Comparison of ENCODE assay signal across 8 mouse cellular contexts in the genomic region with DNA sequence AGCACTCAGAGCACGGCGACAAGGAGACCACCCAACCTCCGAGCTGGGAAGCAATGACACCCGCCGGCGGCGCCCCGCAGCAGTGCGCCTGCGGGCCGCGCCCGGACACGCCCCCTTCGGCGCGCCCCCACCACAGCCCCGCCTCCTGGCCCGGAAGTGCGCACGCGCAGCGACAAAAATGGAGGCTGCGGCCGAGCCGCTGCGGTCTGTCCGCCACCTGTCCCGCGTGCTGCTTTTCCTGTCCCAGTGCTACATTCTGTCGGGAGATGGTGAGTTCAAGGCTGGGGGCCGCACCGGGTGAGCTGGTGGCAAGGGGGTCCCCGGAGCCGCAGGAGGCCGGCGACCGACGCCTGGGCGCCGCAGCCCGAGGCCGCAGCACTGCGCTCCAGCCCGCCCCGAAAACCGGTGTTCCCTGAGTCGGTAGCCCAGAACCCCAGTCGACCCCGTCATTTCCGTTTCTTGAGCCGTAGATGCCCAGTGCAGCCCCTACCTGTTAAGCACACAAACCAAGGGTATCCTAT. TPM values are rescaled to one million over a fixed set of nuclear protein-coding genes. Genes with fewer than 3 reads are reported as not detected.
DNase-seq lines count a peak whose midpoint lies in the region; ATAC-seq and TF ChIP-seq lines count a peak whose summit lies in the region.

No protein-coding gene starts in this region.

- peak overlapping the region; percentile 65 for H3K27ac ChIP-seq in heart, embryonic 13.5 days (replicated peaks)
- H3K27ac ChIP-seq in kidney, postnatal 0 days, result peak overlapping the region; percentile 89
- peak overlapping the region; percentile 87 for H3K27ac ChIP-seq in liver, adult 2 months (replicated peaks; ENCODE audit: insufficient read depth, low read depth, low read length)

- TF ChIP-seq POLR2A in liver, adult 2 months (IDR thresholded peaks at IDR 0.05; ENCODE audit: extremely low read depth, insufficient read depth, low read length), result peak; percentile 79

- H3K4me2 ChIP-seq in heart, embryonic 13.5 days, result peak overlapping the region; percentile 88
- H3K4me2 ChIP-seq in kidney, postnatal 0 days (ENCODE audit: low read length), result peak overlapping the region; percentile 72

- under 1% methylated on average over 52 of the region's 52 CpGs for WGBS in heart, embryonic 13.5 days
- under 1% methylated on average over 51 of the region's 52 CpGs for WGBS in kidney, postnatal 0 days
- under 1% methylated on average over 51 of the region's 52 CpGs for WGBS in liver, adult 2 months

- peak; percentile 93 for DNase-seq in CD4-positive, CD25-positive, alpha-beta regulatory T cell, adult 2 months (ENCODE audit: low read depth, low spot score)
- DNase-seq in brain, embryonic 18.5 days (ENCODE audit: low read depth, low spot score), result peak; percentile 74
- DNase-seq in kidney, postnatal 0 days (ENCODE audit: low spot score), result peak; percentile 82
- DNase-seq in liver, adult 2 months (ENCODE audit: extremely low read depth, low read depth, low spot score), result peak; percentile 49
- peak; percentile 80 to 83 for DNase-seq in spleen, postnatal 36 days (ENCODE audit: low spot score in 2 of 2)

- H3K36me3 ChIP-seq in erythroblast, embryonic 14.5 days (ENCODE audit: control insufficient read depth), result peaks cover 76% of the 10 kb centered on the region
- peaks cover 33% of the 10 kb centered on the region for H3K36me3 ChIP-seq in heart, embryonic 13.5 days
- H3K36me3 ChIP-seq in kidney, postnatal 0 days (ENCODE audit: insufficient read depth, low read length), result peaks cover 16% of the 10 kb centered on the region; the same call in 1 of the 2 replicates
- peaks cover 11% of the 10 kb centered on the region; the same call in 1 of the 2 replicates for H3K36me3 ChIP-seq in liver, adult 2 months (ENCODE audit: control insufficient read depth, insufficient read depth, low read length)

- H3K4me3 ChIP-seq in erythroblast, embryonic 14.5 days (replicated peaks), result peak overlapping the region; percentile 94
- H3K4me3 ChIP-seq in heart, embryonic 13.5 days, result peak overlapping the region; percentile 89
- peak overlapping the region; percentile 69 for H3K4me3 ChIP-seq in kidney, postnatal 0 days (replicated peaks; ENCODE audit: low read depth, low read length)
- H3K4me3 ChIP-seq in liver, adult 2 months (ENCODE audit: insufficient read depth, low read depth, low read length), result peak overlapping the region; percentile 96

- H3K79me2 ChIP-seq in liver, adult 2 months (ENCODE audit: control insufficient read depth, insufficient read depth, low read length), result no peaks in the 10 kb centered on the region

- H3K4me1 ChIP-seq in erythroblast, embryonic 14.5 days (ENCODE audit: control insufficient read depth), result peaks cover 23% of the 10 kb centered on the region
- H3K4me1 ChIP-seq in heart, embryonic 13.5 days, result peaks cover 17% of the 10 kb centered on the region
- H3K4me1 ChIP-seq in kidney, postnatal 0 days (replicated peaks; ENCODE audit: insufficient read depth, low read length), result peaks cover 7% of the 10 kb centered on the region
- H3K4me1 ChIP-seq in liver, adult 2 months (ENCODE audit: control insufficient read depth, insufficient read depth, low read length), result 0 out of 2 replicates have a peak, but pooled peaks cover 3% of the 10 kb centered on the region

- ATAC-seq in heart, embryonic 13.5 days (ENCODE audit: extremely low read depth, insufficient number of reproducible peaks, low FRiP score, low TSS enrichment), result peak; percentile 90
- ATAC-seq in kidney, postnatal 0 days (replicated peaks; ENCODE audit: low FRiP score, low read depth), result peak; percentile 90
- peak; percentile 72 for ATAC-seq in monocyte, adult 5-6 weeks (replicated peaks; ENCODE audit: insufficient number of reproducible peaks, low FRiP score, low TSS enrichment, poor library complexity, severe bottlenecking)

- H3K27me3 ChIP-seq in erythroblast, embryonic 14.5 days (ENCODE audit: control insufficient read depth), result no peaks in the 10 kb centered on the region
- H3K27me3 ChIP-seq in heart, embryonic 13.5 days (replicated peaks), result no peaks in the 10 kb centered on the region
- no peaks in the 10 kb centered on the region for H3K27me3 ChIP-seq in kidney, postnatal 0 days (ENCODE audit: insufficient read depth, low read length)
- no peaks in the 10 kb centered on the region for H3K27me3 ChIP-seq in liver, adult 2 months (ENCODE audit: control insufficient read depth, insufficient read depth, low read length)

- no peaks in the 10 kb centered on the region for H3K9me3 ChIP-seq in erythroblast, embryonic 14.5 days (ENCODE audit: control insufficient read depth, low read length)
- no peaks in the 10 kb centered on the region for H3K9me3 ChIP-seq in heart, embryonic 13.5 days
- no peaks in the 10 kb centered on the region for H3K9me3 ChIP-seq in kidney, postnatal 0 days (replicated peaks; ENCODE audit: low read length)

- H3K9ac ChIP-seq in heart, embryonic 13.5 days, result peak overlapping the region; percentile 91
- peak overlapping the region; percentile 86 for H3K9ac ChIP-seq in kidney, postnatal 0 days (ENCODE audit: low read depth, low read length)
- peak overlapping the region; percentile 97 for H3K9ac ChIP-seq in liver, adult 2 months (ENCODE audit: low read depth, low read length)

- TF ChIP-seq CTCF in kidney, postnatal 0 days (IDR thresholded peaks at IDR 0.05; ENCODE audit: low read depth), result no peak
- TF ChIP-seq CTCF in liver, adult 2 months (IDR thresholded peaks at IDR 0.05; ENCODE audit: low read depth, low read length), result no peak

RNA-seq across cellular contexts. Expression of a gene that starts 2.4 kb away (rescaled TPM):
- polyA plus RNA-seq in erythroblast, embryonic 14.5 days (2012), result 0.39 and 0.43 TPM in 2 replicates
- polyA plus RNA-seq in heart, embryonic 13.5 days (2015; fragmentation: Nextera tagmentation; extraction: Ambion mirVana), result 45.9 and 49.9 TPM in 2 replicates
- polyA plus RNA-seq in kidney, postnatal 0 days (2015; fragmentation: Nextera tagmentation; extraction: Ambion mirVana), result 108 and 119 TPM in 2 replicates
- total RNA-seq in liver, adult 2 months (2014; rRNA removed), result 101 and 111 TPM in 2 replicates
- 94.3 and 96.5 TPM in 2 replicates for polyA plus RNA-seq in liver, adult 2 months (2012; rRNA removed)
- 24.1 to 61.5 TPM (median 39.1 TPM) in 3 replicates for total RNA-seq in monocyte, adult 5-6 weeks (2017)

RNA-seq across cellular contexts. Expression of a gene that starts 48.7 kb away (rescaled TPM):
- 1.1 and 1.5 TPM in 2 replicates for polyA plus RNA-seq in erythroblast, embryonic 14.5 days (2012)
- 14.7 and 15.6 TPM in 2 replicates for polyA plus RNA-seq in heart, embryonic 13.5 days (2015; fragmentation: Nextera tagmentation; extraction: Ambion mirVana)
- 9.9 and 10.8 TPM in 2 replicates for polyA plus RNA-seq in kidney, postnatal 0 days (2015; fragmentation: Nextera tagmentation; extraction: Ambion mirVana)
- 9.7 and 10.1 TPM in 2 replicates for total RNA-seq in liver, adult 2 months (2014; rRNA removed)
- 3.6 and 3.8 TPM in 2 replicates for polyA plus RNA-seq in liver, adult 2 months (2012; rRNA removed)
- 0.85 to 5.6 TPM (median 3.8 TPM) in 3 replicates for total RNA-seq in monocyte, adult 5-6 weeks (2017)

Comparison
In these comparisons a context has a peak if more than half of its experiments do, and no peak if none do; other contexts are left out.
1. Peak in every context shown above with its lines: DNase-seq, ATAC-seq, H3K4me3 ChIP-seq and H3K27ac ChIP-seq.
2. RNA of a gene that starts 2.4 kb away (polyA plus RNA-seq): 108 to 119 TPM in kidney, postnatal 0 days, 94.3 to 96.5 TPM in liver, adult 2 months and 45.9 to 49.9 TPM in heart, embryonic 13.5 days; 0.39 to 0.43 TPM in erythroblast, embryonic 14.5 days; every median in the first group is over 10 times any median in the second.